Mouse (Mus musculus): ENCODE results near the gene Icam5.
"Not testable (repeated sequence)": the region's sequence is repeated elsewhere in the genome, so short reads cannot be mapped to it uniquely, and the experiment has no call there.

Gene Icam5

DNA sequence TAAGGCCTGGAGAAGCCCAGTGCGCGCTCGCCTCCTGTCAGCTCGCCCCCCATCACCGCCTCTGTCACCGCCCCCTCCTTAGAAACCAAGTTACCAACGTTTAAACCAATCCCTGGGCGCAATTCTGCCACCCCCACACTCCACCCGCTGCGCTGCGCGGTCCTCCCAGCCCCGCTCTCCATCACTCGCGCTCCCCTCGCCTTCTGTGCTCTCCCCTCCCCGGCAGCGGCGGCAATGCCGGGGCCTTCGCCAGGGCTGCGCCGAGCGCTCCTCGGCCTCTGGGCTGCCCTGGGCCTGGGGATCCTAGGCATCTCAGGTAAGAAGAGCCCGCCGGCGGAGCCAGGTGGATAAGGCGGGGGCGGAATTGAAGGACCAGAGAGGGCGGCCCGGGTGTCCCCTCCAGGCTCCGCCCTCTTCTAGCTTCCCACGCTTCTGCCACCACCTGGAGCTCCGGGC lies at the start of gene Icam5:
TSS of gene Icam5 (plus strand) at position 178 of the 456 bp plus-strand sequence.
- DNase-seq (ENCODE audit: low spot score), result no peak

DNA sequence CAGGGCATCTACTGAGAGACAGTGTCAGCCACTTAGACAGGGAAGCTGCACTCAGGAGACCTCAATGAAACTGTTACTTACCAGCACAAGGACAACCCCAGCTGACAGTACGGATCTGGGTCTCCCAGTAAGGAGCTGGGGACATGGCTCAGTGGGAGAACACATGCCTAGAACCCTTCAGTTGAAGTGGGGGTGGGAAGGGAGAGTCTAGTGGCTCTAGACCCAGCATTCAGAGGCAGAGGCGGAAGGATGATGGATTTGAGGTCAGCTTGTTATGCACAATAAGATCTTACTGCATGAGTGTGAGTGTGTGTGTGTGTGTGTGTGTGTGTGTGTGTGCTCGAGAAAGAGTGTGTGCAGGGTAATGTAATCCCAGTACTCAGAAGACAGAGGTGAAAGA lies 49.7 kb upstream of the Icam5 start:
- DNase-seq (ENCODE audit: low spot score), result no peak

DNA sequence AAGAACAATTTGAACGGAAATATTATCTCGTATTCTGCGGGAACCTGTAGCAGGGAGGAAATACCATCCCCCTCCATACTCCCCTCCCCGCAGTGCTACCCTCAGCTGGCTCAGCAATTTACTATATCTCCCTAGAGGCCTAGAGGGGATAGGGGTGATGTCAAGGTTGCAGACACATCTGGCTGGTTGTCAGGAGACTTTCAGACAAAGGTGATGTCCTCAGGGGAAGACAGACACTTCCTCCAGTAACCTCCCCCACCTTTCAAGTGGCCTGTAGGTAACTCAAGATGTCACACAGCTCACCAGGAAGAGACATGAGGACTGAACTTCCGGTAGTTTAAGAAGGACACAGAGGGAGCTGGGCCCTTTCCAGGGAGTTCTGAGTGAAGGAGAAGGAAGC lies 48.7 kb upstream of the Icam5 start:
- no peak for DNase-seq (ENCODE audit: low spot score)

DNA sequence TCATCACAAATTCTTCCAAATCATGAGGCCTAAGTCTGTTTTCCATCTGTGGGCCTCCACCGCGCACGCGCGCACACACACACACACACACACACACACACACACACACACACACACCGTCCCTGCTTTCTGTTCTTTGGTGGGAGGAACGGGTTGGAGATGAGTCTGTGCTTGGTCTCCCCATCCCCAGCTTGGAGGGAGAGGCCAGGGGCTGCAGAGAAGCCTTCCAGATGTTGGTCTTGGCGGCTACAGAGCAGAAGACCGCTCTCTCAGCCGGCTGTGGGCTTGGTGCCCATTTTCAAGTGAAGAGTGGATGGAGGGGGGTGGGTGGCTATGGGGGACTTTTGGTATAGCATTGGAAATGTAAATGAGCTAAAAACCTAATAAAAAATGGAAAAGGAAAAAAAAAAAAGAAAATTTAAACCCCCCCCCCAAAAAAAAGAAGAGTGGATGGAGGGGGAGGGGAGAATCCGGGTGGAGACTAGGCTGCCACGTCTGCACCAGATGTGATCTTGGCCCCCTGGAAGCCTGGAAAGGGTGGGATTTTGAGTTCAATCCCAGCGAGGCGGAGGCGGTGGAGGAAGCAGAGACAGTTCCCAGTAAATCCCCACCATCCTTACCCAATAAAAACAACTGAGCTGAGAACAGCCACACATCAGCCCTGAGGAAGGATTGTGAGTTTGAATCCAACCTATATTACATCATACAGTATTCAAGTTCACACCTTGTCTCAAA lies 44.8 kb upstream of the Icam5 start:
- DNase-seq (ENCODE audit: low spot score), result no peak

DNA sequence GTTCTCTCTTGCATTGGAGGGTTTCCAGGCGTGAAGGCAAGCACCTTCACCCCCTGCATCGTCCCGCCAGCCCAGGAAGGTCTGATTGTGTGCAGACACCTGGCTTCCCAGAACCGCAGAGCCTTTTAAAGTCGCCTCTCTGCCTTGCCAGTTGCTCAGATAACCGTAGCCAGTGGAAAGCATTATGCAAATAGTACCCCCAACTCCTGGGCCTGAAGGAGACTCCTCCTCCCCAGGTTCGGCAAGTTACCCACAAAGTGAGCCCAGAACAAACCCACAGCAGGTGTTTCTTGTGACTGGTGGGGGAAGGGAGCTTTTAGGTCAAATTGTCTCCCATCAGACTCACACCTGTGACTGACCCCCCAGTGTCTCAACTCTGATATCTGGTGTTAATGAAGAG lies 43.9 kb upstream of the Icam5 start:
- no peak for DNase-seq (ENCODE audit: low spot score)

DNA sequence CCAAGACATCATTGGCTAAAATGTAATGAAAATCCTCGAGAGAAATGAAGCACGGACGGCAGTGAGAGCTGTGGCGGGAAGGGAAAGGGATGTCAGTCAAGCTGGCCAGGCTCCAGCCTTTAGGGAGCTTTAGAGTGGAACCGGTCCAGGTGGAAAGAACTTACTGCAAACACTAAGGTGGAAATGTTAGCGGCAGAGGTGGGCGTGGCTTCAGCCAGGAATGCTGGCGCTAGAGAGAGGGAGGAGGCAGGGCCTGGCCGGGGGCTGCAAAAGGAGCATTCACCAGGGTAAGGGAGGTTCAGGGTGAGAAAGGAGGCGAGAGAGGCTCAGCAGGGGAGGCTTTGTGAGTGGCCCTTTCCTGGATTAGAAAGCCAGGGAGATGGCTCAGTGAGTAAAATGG lies 41.0 kb upstream of the Icam5 start:
- DNase-seq (ENCODE audit: low spot score), result no peak

DNA sequence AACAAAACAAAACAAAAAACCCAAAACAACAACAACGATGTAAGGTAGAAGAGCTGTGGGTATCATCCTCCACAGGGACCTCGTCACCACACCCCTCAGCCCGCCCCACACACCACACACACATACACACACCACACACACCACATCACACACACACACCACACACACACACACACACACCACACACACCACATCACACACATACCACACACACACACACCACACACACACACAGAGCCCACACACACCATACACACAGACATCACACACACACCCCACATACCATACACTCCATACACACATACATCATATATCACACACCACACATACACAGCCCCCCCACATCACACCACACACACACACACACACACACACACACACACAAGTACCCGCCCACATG lies 40.3 kb upstream of the Icam5 start:
- no peak for DNase-seq (ENCODE audit: low spot score)

DNA sequence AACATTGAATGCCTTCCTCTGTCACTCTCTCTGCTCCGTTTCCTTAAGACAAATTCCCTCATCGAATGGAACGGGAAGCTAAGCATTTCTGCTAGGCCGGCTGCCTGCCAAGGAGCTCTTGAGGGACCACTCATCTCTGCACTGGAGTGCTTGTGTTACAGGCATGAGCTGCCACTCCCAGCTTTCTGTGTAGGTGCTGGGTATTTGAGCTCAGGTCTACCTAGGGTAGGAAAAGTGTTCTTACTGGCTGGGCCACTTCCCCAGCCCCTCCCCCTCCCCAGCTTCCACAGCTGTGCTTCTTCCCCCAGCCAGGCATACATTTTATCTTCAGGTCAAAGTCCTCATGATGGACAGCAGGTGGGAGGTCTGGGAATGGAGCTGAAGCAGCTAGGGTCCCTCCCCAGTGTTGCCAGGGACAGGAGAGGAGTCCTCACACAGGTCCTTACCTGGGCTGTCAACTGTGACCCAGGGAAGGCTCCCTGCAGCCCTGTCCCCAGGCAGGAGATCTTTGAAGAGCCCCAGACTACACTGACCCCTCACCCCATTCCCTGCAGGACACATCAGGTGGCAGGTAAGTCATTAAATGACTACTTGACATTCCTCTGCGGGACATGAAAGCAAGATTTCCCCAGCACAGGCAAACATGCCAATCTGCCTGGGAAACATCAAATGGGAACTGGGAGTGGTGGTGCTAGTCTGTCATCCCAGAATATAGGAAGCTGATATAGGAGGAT lies 38.5 kb upstream of the Icam5 start:
- DNase-seq (ENCODE audit: low spot score), result no peak

DNA sequence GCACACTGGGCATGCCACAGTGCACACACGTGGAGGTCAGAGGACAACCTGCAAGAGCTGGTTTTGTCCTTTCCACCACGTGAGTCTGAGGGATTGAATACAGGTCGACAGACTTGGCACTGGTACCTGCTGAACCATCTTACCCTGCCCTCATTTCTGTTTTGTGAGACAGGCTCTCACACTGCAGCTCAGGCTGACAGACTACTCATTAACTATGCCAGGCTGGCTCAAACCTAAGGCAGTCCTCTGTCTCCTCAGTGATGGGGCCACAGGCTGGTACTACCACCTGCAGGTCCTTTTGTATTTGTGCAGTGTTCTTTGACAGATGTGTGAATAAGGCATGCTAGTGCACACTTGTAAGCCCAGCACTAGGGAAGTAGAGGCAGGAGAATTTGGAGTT lies 36.8 kb upstream of the Icam5 start:
- no peak for DNase-seq (ENCODE audit: low spot score)

DNA sequence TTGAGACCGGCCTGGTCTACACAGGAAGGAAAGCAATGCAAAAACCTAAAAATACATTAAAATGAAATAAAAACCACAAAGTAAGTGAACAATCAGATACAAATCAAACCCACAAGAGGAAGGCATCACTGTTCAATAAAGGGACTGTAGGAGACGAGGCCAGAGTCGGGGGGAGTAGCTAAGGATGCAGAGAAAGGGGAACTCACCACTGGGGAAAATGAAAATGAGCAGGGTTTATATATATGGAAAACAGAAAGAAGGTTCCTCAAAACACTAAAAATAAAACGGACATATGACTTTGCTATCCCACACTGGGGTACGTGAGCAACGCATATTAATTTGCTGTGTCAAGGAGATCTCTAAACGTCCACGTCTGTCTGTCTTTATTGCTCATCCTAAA lies 34.8 kb upstream of the Icam5 start:
- no peak for DNase-seq (ENCODE audit: low spot score)

DNA sequence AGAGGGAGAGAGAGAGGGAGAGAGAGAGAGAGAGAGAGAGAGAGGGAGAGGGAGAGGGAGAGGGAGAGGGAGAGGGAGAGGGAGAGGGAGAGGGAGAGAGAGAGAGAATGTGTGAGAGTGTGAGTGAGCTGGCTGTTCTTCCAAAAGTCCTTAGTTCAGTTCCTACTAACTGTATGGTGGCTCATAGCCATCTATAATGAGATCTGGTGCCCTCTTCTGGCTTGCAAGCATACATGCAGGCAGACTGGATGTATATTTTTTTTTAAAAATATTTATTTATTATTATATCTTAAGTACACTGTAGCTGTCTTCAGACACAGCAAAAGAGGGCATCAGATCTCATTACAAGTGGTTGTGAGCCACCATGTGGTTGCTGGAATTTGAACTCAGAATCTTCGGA lies 33.5 kb upstream of the Icam5 start:
- not testable (repeated sequence) for DNase-seq (ENCODE audit: low spot score)

DNA sequence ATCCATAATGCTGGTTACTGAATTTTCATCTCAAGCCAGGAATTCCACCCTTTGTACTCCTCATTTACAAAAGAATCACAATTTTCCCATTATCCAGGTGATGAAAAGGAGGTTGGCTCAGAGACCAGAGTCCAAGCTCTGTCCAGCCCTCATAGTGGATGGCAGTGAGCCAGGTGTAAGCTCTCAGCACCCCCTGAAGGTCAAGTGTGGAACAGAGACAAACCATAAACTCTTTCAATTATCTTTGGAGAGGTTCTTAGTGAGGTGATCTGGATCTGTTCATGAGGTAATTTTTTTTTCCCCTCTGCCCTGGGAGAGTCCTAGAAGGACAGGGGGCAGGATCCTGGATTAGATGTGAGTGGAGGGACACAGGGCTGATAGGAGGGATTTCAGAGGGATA lies 31.1 kb upstream of the Icam5 start:
- DNase-seq (ENCODE audit: low spot score), result no peak

DNA sequence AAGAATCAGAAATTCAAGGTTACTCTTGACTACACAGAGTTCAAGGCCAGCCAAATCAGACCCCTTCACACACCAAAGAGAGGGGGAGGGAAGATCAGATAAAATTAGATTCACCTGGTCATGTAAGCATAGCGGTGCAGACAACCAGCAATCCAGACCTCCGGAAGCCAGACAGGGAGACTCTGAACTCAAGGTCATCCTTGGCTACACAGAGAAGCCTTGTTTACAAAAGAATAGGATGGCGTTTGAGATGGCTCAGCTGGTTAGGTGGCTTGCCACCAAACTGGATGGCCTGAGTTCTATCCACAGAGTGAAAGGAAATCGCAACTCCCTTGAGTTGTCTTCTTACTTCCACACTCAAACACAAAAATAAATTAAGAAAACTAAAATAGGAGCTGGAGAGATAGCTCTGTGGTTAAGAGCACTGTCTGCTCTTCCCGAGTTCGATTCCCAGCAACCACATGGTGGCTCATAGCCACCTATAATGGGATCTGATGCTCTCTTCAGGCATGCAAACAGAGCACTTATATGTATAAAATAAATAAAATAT lies 30.1 kb upstream of the Icam5 start:
- no peak for DNase-seq (ENCODE audit: low spot score)

DNA sequence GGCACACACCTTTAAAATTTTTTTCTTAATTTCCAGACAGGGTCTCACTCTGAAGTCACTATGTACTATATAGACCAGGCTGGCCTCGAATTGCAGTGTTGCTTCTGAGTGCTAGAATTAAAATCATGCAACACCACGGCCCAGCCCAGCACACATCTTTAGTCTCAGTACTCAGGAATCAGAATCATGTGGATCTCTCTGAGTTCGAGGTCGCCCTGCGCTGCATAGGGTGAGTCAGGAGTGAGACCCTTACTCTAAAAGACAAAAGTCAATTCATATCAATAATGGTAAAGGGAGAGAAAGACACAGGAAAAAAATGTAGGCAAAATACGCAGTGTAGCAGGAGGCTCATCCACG lies 29.6 kb upstream of the Icam5 start:
- DNase-seq (ENCODE audit: low spot score), result no peak

DNA sequence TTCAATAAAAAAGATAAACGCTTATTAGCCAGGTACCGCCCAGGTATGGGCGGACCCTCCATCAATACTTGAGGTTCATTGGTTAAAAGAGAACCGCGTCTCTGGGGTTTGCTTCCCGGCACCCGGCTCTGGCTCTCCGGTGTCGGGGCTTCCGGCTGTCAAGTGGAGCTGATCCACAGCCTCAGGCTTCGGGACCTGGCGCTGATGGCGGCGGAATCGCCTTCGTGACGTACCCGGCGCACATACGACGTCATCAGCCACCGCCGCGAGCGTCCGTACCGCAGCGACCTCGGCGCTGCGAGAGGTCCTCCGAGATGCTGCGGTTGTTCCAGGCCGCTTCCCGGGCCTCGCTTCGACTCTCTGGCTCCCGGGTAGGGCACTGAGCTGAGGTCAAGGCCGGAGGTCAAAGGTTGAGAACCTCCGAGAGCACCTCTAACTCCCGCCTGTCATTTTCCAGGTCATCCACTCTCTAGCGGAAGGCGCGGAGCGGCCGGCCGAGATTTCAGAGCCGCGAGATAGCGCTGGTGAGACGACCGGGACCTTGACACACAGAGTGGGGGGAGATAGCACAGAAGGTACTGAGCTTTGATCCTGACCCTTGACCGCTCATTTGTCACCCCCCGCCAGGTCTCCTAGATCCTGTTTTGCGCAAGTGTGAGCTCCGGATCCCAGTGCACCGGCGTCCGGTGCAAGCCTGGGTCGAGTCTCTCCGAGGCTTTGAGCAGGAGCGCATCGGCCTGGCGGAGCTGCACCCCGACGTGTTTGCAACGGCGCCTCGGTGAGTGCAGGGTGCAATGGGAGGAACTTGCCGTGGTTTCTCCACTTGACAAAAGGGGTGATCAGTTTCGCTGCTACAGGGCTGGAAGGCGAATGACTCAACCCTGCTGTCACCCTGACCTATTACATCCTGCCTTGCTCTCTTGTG lies 29.0 kb upstream of the Icam5 start, which contains the start of gene Mrpl4:
TSS of gene Mrpl4 (plus strand) at position 112 of the 925 bp plus-strand sequence.
- peak; percentile 56 for DNase-seq (ENCODE audit: low spot score)

DNA sequence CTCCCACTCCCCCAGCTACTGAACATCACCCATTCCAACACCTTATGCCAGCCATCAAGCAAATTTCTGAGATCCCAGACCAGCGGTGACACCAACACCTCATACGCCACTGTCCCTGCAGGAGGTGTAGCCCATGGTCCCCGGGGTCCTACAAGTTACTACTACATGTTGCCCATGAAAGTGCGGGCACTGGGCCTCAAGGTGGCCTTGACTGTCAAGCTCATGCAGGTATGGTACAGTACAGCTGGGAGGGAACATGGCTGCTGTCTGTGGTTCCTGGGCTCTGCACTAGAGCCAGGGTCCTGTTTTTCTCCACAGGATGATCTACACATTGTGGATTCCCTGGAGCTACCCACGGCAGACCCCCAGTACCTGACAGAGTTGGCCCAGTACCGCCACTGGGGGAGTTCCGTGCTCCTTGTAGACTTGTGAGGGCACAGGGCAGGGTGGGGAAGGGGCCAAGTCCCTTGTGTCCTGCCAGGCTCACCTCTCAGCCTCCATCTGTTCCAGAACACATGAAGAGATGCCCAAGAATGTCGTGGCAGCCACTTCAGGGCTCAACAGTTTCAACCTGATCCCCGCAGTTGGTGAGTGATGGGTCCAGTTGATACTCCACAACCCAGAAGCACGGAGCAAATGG lies 24.4 kb upstream of the Icam5 start:
- DNase-seq (ENCODE audit: low spot score), result no peak

DNA sequence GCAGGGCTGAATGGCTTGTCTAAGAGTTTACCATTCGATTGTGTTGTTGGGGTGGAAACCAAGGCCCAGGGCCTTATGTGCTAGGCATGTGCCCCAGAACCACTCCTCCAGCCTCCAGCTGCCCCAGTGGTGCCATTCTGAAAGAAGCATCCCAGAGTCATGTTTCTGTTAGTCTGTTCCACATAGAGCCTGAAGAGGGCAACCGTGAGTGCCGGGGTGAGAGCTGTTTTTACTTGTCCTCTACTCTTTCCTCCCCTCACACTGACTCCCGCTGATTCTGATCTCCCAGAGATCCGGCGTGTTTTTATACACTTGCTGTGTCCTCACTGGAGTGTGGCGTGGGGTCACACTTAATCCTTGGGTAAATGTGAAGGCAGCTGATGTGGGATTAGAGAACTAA lies 23.9 kb upstream of the Icam5 start:
- no peak for DNase-seq (ENCODE audit: low spot score)

DNA sequence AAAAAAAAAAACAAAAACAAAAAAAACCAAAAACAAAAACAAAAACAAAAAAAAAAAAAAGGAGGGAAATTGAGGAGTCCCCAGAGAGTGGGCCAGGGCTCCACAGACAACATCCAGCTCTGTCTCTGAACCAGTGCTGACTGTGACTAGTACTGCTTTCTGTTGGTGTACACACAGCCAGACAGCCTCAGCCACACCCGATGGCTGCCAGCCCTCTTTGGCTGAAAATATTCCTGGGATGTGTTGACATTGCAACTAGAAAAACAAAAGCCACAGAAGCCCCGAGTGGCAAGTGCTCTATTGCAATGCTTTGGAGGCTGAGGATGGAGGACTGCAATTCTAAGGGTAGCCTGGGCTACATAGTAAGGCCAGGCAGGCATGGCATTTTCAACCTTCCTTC lies 21.5 kb upstream of the Icam5 start:
- DNase-seq (ENCODE audit: low spot score), result no peak

DNA sequence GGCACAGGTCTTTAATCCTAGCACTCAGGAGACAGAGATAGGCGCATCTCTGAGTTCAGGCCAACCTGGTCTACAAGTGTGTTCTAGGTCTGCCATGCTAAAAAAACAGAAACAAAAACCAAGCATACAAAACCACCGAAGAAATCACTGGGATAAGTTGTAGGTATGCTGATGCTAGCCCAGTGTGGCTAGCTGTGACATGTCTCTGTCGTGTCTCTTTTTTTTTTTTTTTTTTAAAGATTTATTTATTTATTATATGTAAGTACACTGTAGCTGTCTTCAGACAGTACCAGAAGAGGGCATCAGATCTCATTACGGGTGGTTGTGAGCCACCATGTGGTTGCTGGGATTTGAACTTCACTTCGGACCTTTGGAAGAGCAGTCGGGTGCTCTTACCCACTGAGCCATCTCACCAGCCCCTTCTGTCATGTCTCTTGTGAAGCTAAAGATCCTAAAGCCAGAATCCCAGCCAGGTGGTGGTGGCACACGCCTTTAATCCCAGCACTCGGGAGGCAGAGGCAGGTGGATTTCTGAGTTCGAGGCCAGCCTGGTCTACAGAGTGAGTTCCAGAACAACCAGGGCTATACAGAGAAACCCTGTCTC lies 20.8 kb upstream of the Icam5 start:
- DNase-seq (ENCODE audit: low spot score), result not testable (repeated sequence)

DNA sequence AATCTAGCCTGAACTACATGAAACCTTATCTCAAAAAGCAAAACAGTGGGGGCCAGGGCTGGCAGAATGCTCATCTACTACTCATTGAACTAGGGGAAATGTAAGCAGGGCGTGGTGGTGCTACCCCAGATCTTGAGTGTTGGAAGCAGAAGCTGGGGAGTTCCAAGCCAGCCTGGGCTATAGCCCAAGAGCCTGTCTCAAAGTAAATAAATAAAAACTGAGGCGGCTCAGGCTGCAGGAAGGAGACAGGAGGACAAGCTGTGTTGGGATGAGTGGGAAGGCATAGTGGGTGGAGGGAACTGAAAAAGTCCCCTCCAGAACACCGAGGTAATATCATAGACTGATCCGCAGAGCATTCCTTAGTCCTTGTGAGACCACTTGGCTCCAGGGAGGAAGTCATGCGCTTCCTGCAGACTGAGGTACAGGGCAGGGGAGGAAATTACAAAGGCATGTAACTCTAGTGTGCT lies 20.0 kb upstream of the Icam5 start:
- DNase-seq (ENCODE audit: low spot score), result no peak

DNA sequence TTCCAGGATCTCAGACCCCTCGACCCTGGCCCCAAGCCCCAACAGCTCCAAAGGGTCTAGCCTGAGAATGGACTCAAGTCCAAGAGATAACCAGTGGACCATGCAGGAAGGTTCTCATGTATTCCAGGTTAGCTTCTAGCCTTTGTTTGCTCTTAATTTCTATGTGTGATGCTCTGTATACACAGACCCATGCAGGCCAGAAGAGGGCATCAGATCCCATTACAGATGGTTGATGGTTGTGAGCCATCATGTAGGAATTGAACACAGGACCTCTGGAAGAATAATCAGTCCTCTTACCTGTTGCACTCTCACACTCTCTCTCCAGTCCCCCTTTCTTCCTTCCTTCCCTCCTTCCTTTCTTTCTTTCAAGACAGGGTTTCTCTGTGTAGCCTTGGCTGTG lies 19.5 kb upstream of the Icam5 start:
- DNase-seq (ENCODE audit: low spot score), result no peak
